ENCODE assay signal across 9 mouse cellular contexts in genomic region chr11:75865253-75865619, GRCm38 (mm10).
DNase-seq lines count a peak whose midpoint lies in the region; ATAC-seq and TF ChIP-seq lines count a peak whose summit lies in the region.
"Had no signal": no experiment of that assay in that cellular context is flagged by ENCODE, and none has a peak within 500 bp of the region (broad histone marks: within the 10 kb centered on the region; RNA-seq: fewer than 3 reads in every experiment).

No protein-coding gene starts in this region.

- H3K4me2 ChIP-seq in hindbrain, embryonic 13.5 days, result no peak overlapping the region
- no peak overlapping the region for H3K4me2 ChIP-seq in hindbrain, embryonic 12.5 days (replicated peaks)
- H3K4me2 ChIP-seq in neural tube, embryonic 13.5 days, result no peak overlapping the region
- H3K4me2 ChIP-seq in forebrain, postnatal 0 days (ENCODE audit: low read depth), result no peak overlapping the region

- no peaks in the 10 kb centered on the region for H3K36me3 ChIP-seq in hindbrain, embryonic 13.5 days
- no peaks in the 10 kb centered on the region for H3K36me3 ChIP-seq in hindbrain, embryonic 12.5 days
- no peaks in the 10 kb centered on the region for H3K36me3 ChIP-seq in neural tube, embryonic 13.5 days
- H3K36me3 ChIP-seq in forebrain, postnatal 0 days (ENCODE audit: insufficient read depth), result no peaks in the 10 kb centered on the region

- H3K27ac ChIP-seq in hindbrain, embryonic 13.5 days, result 0 out of 2 replicates have a peak overlapping the region, but pooled peaks have one; percentile 20
- H3K27ac ChIP-seq in hindbrain, embryonic 12.5 days, result no peak overlapping the region
- H3K27ac ChIP-seq in neural tube, embryonic 13.5 days (replicated peaks), result peak overlapping the region; percentile 68; the same call in 1 of the 2 replicates
- H3K27ac ChIP-seq in forebrain, postnatal 0 days (ENCODE audit: low read depth, low read length), result 0 out of 2 replicates have a peak overlapping the region, but pooled peaks have one; percentile 2

- ATAC-seq in hindbrain, embryonic 13.5 days (ENCODE audit: low FRiP score), result no peak
- no peak for ATAC-seq in hindbrain, embryonic 12.5 days (ENCODE audit: low FRiP score)
- no peak for ATAC-seq in neural tube, embryonic 13.5 days (ENCODE audit: low read depth)
- ATAC-seq in forebrain, postnatal 0 days, result peak; percentile 57
- ATAC-seq: CD4-positive, CD25-positive, alpha-beta regulatory T cell, adult 4 months had no signal

- H3K9ac ChIP-seq in hindbrain, embryonic 13.5 days, result 0 out of 2 replicates have a peak overlapping the region, but pooled peaks have one; percentile 10
- no peak overlapping the region for H3K9ac ChIP-seq in hindbrain, embryonic 12.5 days
- no peak overlapping the region for H3K9ac ChIP-seq in neural tube, embryonic 13.5 days
- H3K9ac ChIP-seq in forebrain, postnatal 0 days, result no peak overlapping the region

- TF ChIP-seq CTCF in forebrain, postnatal 0 days (IDR thresholded peaks at IDR 0.05; ENCODE audit: low read depth), result no peak

- DNase-seq in neural tube, embryonic 10.5 days (ENCODE audit: extremely low spot score, low spot score), result no peak
- DNase-seq in forebrain, postnatal 0 days, result no peak
- DNase-seq in right cerebral cortex, postnatal 4 days, result peak; percentile 25
- DNase-seq in gastrocnemius, adult 18-20 months (ENCODE audit: low spot score), result no peak
- no peak for DNase-seq in cerebellum, adult 9-11 months

- no peaks in the 10 kb centered on the region for H3K27me3 ChIP-seq in hindbrain, embryonic 13.5 days
- H3K27me3 ChIP-seq in hindbrain, embryonic 12.5 days, result 0 out of 2 replicates have a peak, but pooled peaks cover 4% of the 10 kb centered on the region
- no peaks in the 10 kb centered on the region for H3K27me3 ChIP-seq in neural tube, embryonic 13.5 days
- H3K27me3 ChIP-seq in forebrain, postnatal 0 days (ENCODE audit: insufficient read depth, low read length), result no peaks in the 10 kb centered on the region

- no peak overlapping the region for H3K4me3 ChIP-seq in hindbrain, embryonic 13.5 days
- H3K4me3 ChIP-seq in hindbrain, embryonic 12.5 days, result no peak overlapping the region
- no peak overlapping the region for H3K4me3 ChIP-seq in neural tube, embryonic 13.5 days
- H3K4me3 ChIP-seq in forebrain, postnatal 0 days (ENCODE audit: low read depth, low read length), result no peak overlapping the region

- H3K9me3 ChIP-seq in hindbrain, embryonic 13.5 days, result no peaks in the 10 kb centered on the region
- no peaks in the 10 kb centered on the region for H3K9me3 ChIP-seq in hindbrain, embryonic 12.5 days (replicated peaks)
- H3K9me3 ChIP-seq in neural tube, embryonic 13.5 days, result no peaks in the 10 kb centered on the region
- H3K9me3 ChIP-seq in forebrain, postnatal 0 days (ENCODE audit: low read length), result no peaks in the 10 kb centered on the region

- H3K4me1 ChIP-seq in hindbrain, embryonic 13.5 days (replicated peaks), result peaks cover 56% of the 10 kb centered on the region
- H3K4me1 ChIP-seq in hindbrain, embryonic 12.5 days, result peaks cover 46% of the 10 kb centered on the region
- peaks cover 48% of the 10 kb centered on the region for H3K4me1 ChIP-seq in neural tube, embryonic 13.5 days (replicated peaks)
- peaks cover 5% of the 10 kb centered on the region; the same call in 1 of the 2 replicates for H3K4me1 ChIP-seq in forebrain, postnatal 0 days (ENCODE audit: insufficient read depth)

- WGBS in hindbrain, embryonic 13.5 days, result 39% methylated on average over 7 of the region's 7 CpGs
- 41% methylated on average over 7 of the region's 7 CpGs for WGBS in hindbrain, embryonic 12.5 days
- 39% methylated on average over 7 of the region's 7 CpGs for WGBS in neural tube, embryonic 13.5 days
- WGBS in forebrain, postnatal 0 days, result 15% methylated on average over 7 of the region's 7 CpGs
